Mouse (Mus musculus): ENCODE measurements around the gene Gjc1. TPM values are rescaled to one million over a fixed set of nuclear protein-coding genes. Genes with fewer than 3 reads are reported as not detected.

The Gjc1 gene
- polyA plus RNA-seq, 1 experiment from 2014 or later: 27.6 TPM

DNA sequence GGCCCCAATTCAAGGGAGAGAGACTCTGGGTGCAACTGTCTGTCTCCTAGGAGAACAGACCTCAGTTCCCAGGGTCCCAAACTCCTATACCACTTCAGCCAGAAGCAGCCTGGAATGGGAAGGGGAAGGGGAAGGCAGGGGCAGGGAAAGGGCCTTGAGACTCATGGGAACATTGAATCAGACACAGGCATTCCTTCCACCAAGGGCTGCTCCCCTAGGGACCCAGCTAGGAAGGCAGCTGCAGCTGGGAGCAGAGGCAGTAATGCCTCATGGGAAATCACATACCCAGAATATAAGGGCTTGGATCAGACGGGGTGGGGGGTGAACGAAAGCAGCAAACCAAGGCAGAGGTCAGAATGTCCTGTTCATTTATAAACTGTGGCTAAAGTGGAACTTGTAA is 18.6 kb upstream of the Gjc1 start:
- no peak overlapping the region for H3K4me2 ChIP-seq (ENCODE audit: low read length)
- no peaks in the 10 kb centered on the region for H3K27me3 ChIP-seq (replicated peaks; ENCODE audit: control insufficient read depth, insufficient read depth, low read length)
- no peak overlapping the region for H3K4me3 ChIP-seq (ENCODE audit: low read length)
- no peak for ATAC-seq
- no peaks in the 10 kb centered on the region for H3K4me1 ChIP-seq (ENCODE audit: control insufficient read depth, insufficient read depth, low read depth, low read length)
- no peak overlapping the region for H3K9ac ChIP-seq (ENCODE audit: low read depth, low read length)
- H3K36me3 ChIP-seq (ENCODE audit: control insufficient read depth, insufficient read depth, low read length): peaks cover 49% of the 10 kb centered on the region
- H3K27ac ChIP-seq (ENCODE audit: low read depth, low read length): peak overlapping the region; percentile 29; the same call in 1 of the 2 replicates
- H3K9me3 ChIP-seq (ENCODE audit: control insufficient read depth, low read length): no peaks in the 10 kb centered on the region
- WGBS: 78% methylated on average over 2 of the region's 2 CpGs

DNA sequence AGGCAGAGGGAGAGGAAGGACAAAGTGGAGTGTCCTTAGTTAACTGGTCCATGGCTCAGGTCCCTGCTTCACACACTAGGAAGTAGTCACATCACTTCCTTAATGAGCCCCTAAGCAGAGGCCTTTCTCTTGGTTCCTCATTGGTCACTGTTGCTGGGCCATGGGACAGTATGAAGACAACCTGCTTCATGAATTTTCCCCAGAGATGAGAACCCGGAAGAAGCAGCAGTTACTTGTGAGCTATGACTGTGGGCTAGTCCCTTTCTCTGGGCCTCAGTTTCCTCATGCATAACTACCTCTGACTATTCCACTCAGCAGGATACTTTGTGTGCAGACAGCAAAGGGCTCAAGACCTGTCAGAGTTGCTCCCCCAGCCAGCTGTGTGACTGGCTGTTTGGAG is 17.9 kb upstream of the Gjc1 start:
- Histone ChIP-seq H3K9me3 (ENCODE audit: control insufficient read depth, low read length) (no peaks in the 10 kb centered on the region), H3K4me1 (ENCODE audit: control insufficient read depth, insufficient read depth, low read depth, low read length) (no peaks in the 10 kb centered on the region), H3K27me3 (replicated peaks; ENCODE audit: control insufficient read depth, insufficient read depth, low read length) (no peaks in the 10 kb centered on the region), H3K36me3 (ENCODE audit: control insufficient read depth, insufficient read depth, low read length) (peaks cover 42% of the 10 kb centered on the region), H3K9ac (ENCODE audit: low read depth, low read length) (no peak overlapping the region), H3K27ac (ENCODE audit: low read depth, low read length) (no peak overlapping the region; the same call in 1 of the 2 replicates), H3K4me3 (ENCODE audit: low read length) (no peak overlapping the region), H3K4me2 (ENCODE audit: low read length) (no peak overlapping the region)
- no peak for ATAC-seq
- WGBS: 95% methylated on average over 1 of the region's 1 CpGs

DNA sequence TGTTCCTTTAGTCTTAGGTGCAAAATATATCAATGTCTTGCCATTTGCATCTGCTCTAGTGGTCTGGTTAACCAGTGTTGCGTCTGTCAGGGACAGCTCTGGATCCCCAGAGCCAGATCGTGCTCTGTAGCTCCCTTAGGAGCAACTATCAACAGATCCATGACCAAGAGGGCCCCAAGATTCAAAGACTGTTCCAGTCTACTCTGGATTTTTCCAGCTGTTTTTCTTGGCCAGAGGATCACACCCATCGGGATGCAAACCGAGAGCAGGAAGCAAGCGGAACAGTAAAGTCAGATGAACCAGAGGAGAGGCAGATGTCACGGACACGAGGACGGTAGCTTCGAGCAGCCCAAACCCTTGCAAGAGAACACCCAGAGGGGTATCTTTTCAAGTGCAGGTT is 16.6 kb upstream of the Gjc1 start:
- Histone ChIP-seq H3K36me3 (ENCODE audit: control insufficient read depth, insufficient read depth, low read length) (peaks cover 35% of the 10 kb centered on the region), H3K9me3 (ENCODE audit: control insufficient read depth, low read length) (no peaks in the 10 kb centered on the region), H3K4me1 (ENCODE audit: control insufficient read depth, insufficient read depth, low read depth, low read length) (no peaks in the 10 kb centered on the region), H3K4me3 (ENCODE audit: low read length) (no peak overlapping the region), H3K27me3 (replicated peaks; ENCODE audit: control insufficient read depth, insufficient read depth, low read length) (no peaks in the 10 kb centered on the region), H3K27ac (ENCODE audit: low read depth, low read length) (no peak overlapping the region), H3K9ac (ENCODE audit: low read depth, low read length) (no peak overlapping the region), H3K4me2 (ENCODE audit: low read length) (no peak overlapping the region)
- WGBS: 84% methylated on average over 9 of the region's 9 CpGs
- no peak for ATAC-seq

DNA sequence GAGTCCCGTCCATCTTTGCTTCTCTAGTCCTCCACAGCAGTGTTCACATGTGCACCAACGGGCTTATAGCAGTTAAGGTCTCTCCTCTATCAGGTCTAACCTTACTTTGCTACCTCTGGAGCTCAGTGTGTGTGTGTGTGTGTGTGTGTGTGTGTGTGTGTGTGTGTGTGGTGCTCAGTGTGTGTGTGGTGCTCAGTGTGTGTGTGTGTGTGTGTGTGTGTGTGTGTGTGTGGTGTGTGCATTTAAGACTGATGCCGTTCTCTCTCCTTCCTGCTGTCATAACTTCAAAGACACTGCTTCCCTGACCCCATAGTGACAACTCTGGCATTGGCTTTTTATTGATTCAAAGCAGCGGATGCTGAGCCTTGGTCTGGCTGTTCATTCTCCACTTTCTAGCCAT is 16.0 kb upstream of the Gjc1 start, which contains the start of gene Higd1b:
Gene Higd1b (plus strand): TSS at position 301 of the 400 bp plus-strand sequence.
- Histone ChIP-seq H3K27me3 (replicated peaks; ENCODE audit: control insufficient read depth, insufficient read depth, low read length) (no peaks in the 10 kb centered on the region), H3K27ac (ENCODE audit: low read depth, low read length) (no peak within 1 kb of the TSS)

DNA sequence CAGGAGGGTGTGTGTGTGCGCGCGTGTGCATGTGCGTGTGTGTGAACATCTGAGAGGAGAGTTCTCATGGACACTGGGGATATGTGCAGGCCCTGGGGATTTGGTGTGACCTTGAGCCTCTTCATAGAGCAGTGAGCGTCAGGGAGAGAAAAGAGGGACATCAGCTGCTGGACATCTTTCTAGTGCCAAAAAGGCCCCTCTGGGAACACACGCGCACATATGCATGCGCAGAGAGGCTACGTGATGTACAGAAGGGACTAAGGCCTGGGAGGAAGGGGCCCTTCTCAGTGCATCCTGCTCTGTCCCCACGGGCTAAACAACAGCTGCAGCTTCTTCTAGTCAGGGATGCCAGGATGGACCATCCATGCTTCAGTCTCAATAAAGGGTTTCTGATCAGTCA is 14.7 kb upstream of the Gjc1 start:
- 77% methylated on average over 10 of the region's 10 CpGs for WGBS
- ATAC-seq: no peak
- no peak overlapping the region for H3K27ac ChIP-seq (ENCODE audit: low read depth, low read length)

More for the DNA sequence above, 16.0 kb upstream of the Gjc1 start, which contains the start of gene Higd1b:
- WGBS: 81% methylated on average over 4 of the region's 4 CpGs
- Histone ChIP-seq H3K4me1 (ENCODE audit: control insufficient read depth, insufficient read depth, low read depth, low read length) (no peaks in the 10 kb centered on the region), H3K4me3 (ENCODE audit: low read length) (no peak within 1 kb of the TSS), H3K36me3 (ENCODE audit: control insufficient read depth, insufficient read depth, low read length) (peaks cover 30% of the 10 kb centered on the region), H3K4me2 (ENCODE audit: low read length) (no peak within 1 kb of the TSS), H3K9ac (ENCODE audit: low read depth, low read length) (no peak within 1 kb of the TSS), H3K9me3 (ENCODE audit: control insufficient read depth, low read length) (no peaks in the 10 kb centered on the region)
- no peak for ATAC-seq

DNA sequence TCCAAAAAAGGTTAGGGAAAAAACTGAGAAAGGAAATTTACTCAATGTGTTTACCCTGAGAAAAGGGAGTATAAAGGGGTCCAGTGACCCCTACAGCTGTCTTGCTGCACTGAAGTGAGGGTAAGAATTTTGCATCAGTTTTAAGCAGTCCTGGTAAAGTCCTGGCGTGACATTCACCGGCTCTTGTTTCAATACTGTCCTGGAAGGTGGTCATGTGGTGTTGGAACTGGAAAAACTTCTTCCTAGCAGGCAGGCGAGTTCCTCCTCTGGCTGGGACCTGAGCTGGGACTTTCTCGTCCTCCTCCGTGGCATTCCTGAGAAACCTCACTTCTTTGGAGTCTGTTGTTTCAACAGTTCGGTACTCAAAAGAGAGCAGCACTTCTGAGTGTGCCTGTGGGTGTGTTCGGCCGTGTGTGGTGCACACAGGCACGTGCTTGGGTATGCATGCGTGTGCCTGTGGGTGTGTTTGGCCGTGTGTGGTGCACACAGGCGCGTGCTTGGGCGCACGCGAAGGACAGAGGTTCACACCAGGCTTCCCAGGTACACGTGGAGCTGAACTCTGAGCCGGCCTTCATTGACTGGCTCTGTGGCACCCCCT is 13.3 kb upstream of the Gjc1 start:
- no peak for ATAC-seq
- 73% methylated on average over 18 of the region's 18 CpGs for WGBS

More for the DNA sequence above, 14.7 kb upstream of the Gjc1 start:
- Histone ChIP-seq H3K9ac (ENCODE audit: low read depth, low read length) (no peak overlapping the region), H3K4me1 (ENCODE audit: control insufficient read depth, insufficient read depth, low read depth, low read length) (no peaks in the 10 kb centered on the region), H3K36me3 (ENCODE audit: control insufficient read depth, insufficient read depth, low read length) (peaks cover 23% of the 10 kb centered on the region), H3K4me3 (ENCODE audit: low read length) (no peak overlapping the region), H3K9me3 (ENCODE audit: control insufficient read depth, low read length) (no peaks in the 10 kb centered on the region), H3K27me3 (replicated peaks; ENCODE audit: control insufficient read depth, insufficient read depth, low read length) (no peaks in the 10 kb centered on the region), H3K4me2 (ENCODE audit: low read length) (no peak overlapping the region)

DNA sequence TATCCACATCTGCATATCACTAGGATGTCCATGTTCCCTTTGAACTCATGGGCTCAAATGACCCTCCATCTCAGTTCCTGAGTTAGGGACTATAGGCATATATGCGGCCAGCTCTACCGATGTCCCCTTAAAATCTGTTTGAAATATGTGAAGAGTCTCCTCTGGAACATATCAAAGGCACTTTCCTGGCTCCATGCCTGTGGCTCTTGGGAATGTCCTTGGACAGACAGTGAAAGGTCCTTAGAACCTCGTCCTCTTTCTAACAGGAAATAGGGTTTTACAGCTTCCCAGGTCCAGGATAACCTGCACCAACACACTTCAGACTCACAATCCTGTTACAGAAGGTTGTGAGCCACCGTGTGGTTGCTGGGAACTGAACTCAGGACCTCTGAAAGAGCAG is 10.8 kb upstream of the Gjc1 start:
- Histone ChIP-seq H3K4me3 (ENCODE audit: low read length) (no peak overlapping the region), H3K4me2 (ENCODE audit: low read length) (no peak overlapping the region), H3K9ac (ENCODE audit: low read depth, low read length) (no peak overlapping the region), H3K9me3 (ENCODE audit: control insufficient read depth, low read length) (no peaks in the 10 kb centered on the region), H3K36me3 (ENCODE audit: control insufficient read depth, insufficient read depth, low read length) (no peaks in the 10 kb centered on the region), H3K4me1 (ENCODE audit: control insufficient read depth, insufficient read depth, low read depth, low read length) (no peaks in the 10 kb centered on the region), H3K27me3 (replicated peaks; ENCODE audit: control insufficient read depth, insufficient read depth, low read length) (no peaks in the 10 kb centered on the region), H3K27ac (ENCODE audit: low read depth, low read length) (no peak overlapping the region)
- 87% methylated on average over 4 of the region's 4 CpGs for WGBS
- no peak for ATAC-seq

More for the DNA sequence above, 13.3 kb upstream of the Gjc1 start:
- H3K4me2 ChIP-seq (ENCODE audit: low read length): no peak overlapping the region
- H3K9me3 ChIP-seq (ENCODE audit: control insufficient read depth, low read length): no peaks in the 10 kb centered on the region
- H3K9ac ChIP-seq (ENCODE audit: low read depth, low read length): no peak overlapping the region
- H3K36me3 ChIP-seq (ENCODE audit: control insufficient read depth, insufficient read depth, low read length): peaks cover 11% of the 10 kb centered on the region
- H3K4me1 ChIP-seq (ENCODE audit: control insufficient read depth, insufficient read depth, low read depth, low read length): no peaks in the 10 kb centered on the region
- no peaks in the 10 kb centered on the region for H3K27me3 ChIP-seq (replicated peaks; ENCODE audit: control insufficient read depth, insufficient read depth, low read length)
- no peak overlapping the region for H3K4me3 ChIP-seq (ENCODE audit: low read length)
- peak overlapping the region; percentile 21; the same call in 1 of the 2 replicates for H3K27ac ChIP-seq (ENCODE audit: low read depth, low read length)

DNA sequence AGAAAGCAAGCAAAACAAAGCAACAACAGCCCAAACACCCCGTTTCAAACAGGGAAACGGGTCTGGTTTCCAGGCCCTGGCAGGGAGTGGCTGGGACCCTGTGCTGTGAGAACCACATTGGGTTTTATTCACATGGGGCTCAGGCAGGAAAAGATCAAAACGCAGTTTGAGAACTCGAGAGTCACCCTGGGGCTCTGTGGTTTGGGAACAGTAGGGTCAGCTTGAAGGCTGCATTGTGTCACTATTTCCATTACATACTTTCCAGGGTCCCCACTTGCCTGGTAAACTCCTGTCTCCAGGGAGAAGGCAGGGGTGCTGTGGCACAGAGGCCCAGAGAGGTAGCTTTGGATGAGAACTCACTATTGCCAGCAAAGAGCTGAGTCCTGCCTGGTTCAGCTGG is 7.6 kb upstream of the Gjc1 start:
- no peaks in the 10 kb centered on the region for H3K9me3 ChIP-seq (ENCODE audit: control insufficient read depth, low read length)
- no peaks in the 10 kb centered on the region for H3K27me3 ChIP-seq (replicated peaks; ENCODE audit: control insufficient read depth, insufficient read depth, low read length)
- H3K27ac ChIP-seq (ENCODE audit: low read depth, low read length): no peak overlapping the region
- no peak overlapping the region for H3K9ac ChIP-seq (ENCODE audit: low read depth, low read length)
- no peaks in the 10 kb centered on the region for H3K4me1 ChIP-seq (ENCODE audit: control insufficient read depth, insufficient read depth, low read depth, low read length)
- WGBS: 55% methylated on average over 4 of the region's 4 CpGs
- no peak overlapping the region for H3K4me3 ChIP-seq (ENCODE audit: low read length)
- no peak for ATAC-seq
- H3K36me3 ChIP-seq (ENCODE audit: control insufficient read depth, insufficient read depth, low read length): no peaks in the 10 kb centered on the region
- no peak overlapping the region for H3K4me2 ChIP-seq (ENCODE audit: low read length)

DNA sequence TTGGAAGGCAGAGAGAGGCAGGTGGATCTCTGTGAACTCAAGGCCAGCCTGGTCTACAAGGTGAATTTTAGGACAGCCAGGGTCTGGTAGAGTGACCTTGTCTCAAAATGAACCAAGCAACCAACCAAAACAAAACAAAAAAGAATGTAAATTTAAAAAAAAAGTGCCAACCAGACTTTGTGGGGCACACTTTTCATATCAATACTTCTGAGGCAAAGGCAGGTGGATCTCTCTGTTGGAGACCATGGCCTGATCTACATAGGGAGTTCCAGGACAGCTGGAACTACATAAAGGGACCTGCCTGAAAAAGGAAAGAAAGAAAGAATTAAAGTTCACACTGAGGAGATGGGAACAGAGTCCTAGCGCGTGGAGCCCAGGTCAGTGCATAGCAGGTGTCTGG is 7.0 kb upstream of the Gjc1 start:
- no peaks in the 10 kb centered on the region for H3K9me3 ChIP-seq (ENCODE audit: control insufficient read depth, low read length)
- WGBS: 72% methylated on average over 2 of the region's 2 CpGs
- no peak overlapping the region for H3K9ac ChIP-seq (ENCODE audit: low read depth, low read length)
- no peak overlapping the region for H3K4me2 ChIP-seq (ENCODE audit: low read length)
- ATAC-seq: no peak
- no peaks in the 10 kb centered on the region for H3K27me3 ChIP-seq (replicated peaks; ENCODE audit: control insufficient read depth, insufficient read depth, low read length)
- H3K4me1 ChIP-seq (ENCODE audit: control insufficient read depth, insufficient read depth, low read depth, low read length): no peaks in the 10 kb centered on the region
- H3K4me3 ChIP-seq (ENCODE audit: low read length): no peak overlapping the region
- H3K27ac ChIP-seq (ENCODE audit: low read depth, low read length): no peak overlapping the region
- no peaks in the 10 kb centered on the region for H3K36me3 ChIP-seq (ENCODE audit: control insufficient read depth, insufficient read depth, low read length)
